Mouse (Mus musculus) hematopoietic stem cell, adult 5-6 weeks (primary cell): ENCODE measurements around the gene Tex45. TPM values are rescaled to one million over a fixed set of nuclear protein-coding genes. Genes with fewer than 3 reads are reported as not detected.

Source experiments
- ATAC-seq, 2 experiments: fragments of 125-278 bp in 1 of 2; replicated peaks in 1 of 2; 2 replicates each; pipeline ENCODE4 v1.8.0; 2016 to 2017; ENCODE audit warnings: inconsistent platforms in 2 of 2, mild to moderate bottlenecking in 2 of 2, moderate number of reproducible peaks in 2 of 2, low read depth in 1 of 2, moderate TSS enrichment in 1 of 2; ENCODE audit not compliant: low FRiP score in 2 of 2, poor library complexity in 2 of 2, severe bottlenecking in 2 of 2, insufficient read depth in 1 of 2, low TSS enrichment in 1 of 2
- total RNA-seq: library from RNA; stranded (forward); fragments of 172-1452, 232-1000 nt; gene quantifications from 2 replicates; pipeline ENCODE4 v1.2.3, GENCODE M21; 2017

Gene Tex45
- total RNA-seq, 1 experiment from 2014 or later: not detected

- peak; percentile 19 to 36 for ATAC-seq
These were observed 45.2 kb downstream of the Tex45 start for GRCm38 (mm10) chr8:3515771-3516417.

GRCm38 (mm10) chr8:3516450-3517116 lies 45.9 kb downstream of the Tex45 start:
- peak; percentile 83 to 88 for ATAC-seq

GRCm38 (mm10) chr8:3517117-3517495 lies 46.4 kb downstream of the Tex45 start:
- ATAC-seq: no peak

- ATAC-seq: peak in 1 of 2 experiments; percentile 56; a peak in 1 of 4 replicates
These were observed 51.5 kb downstream of the Tex45 start for GRCm38 (mm10) chr8:3522007-3522697.

GRCm38 (mm10) chr8:3530816-3531215 lies 60.2 kb downstream of the Tex45 start:
- no peak for ATAC-seq

- ATAC-seq: no peak
These were observed 61.3 kb downstream of the Tex45 start for GRCm38 (mm10) chr8:3531936-3532335.

- ATAC-seq: peak in 1 of 2 experiments; percentile 24; a peak in 1 of 4 replicates
These were observed 65.6 kb downstream of the Tex45 start for GRCm38 (mm10) chr8:3536053-3536841.

Other genes with a start within 250 kb of the Tex45 start
- gene Insr, start 191.2 kb upstream of the Tex45 start, total RNA-seq: 15.3 and 19.0 TPM in 2 replicates
- gene A430078G23Rik, start 117.4 kb upstream of the Tex45 start, total RNA-seq: 40.1 and 40.4 TPM in 2 replicates
- 39.8 and 51.0 TPM in 2 replicates for gene Arhgef18, start 77.9 kb upstream of the Tex45 start, total RNA-seq
- gene Pex11g, start 3.2 kb upstream of the Tex45 start, total RNA-seq: 0.84 and 4.1 TPM in 2 replicates
- 10.6 and 11.6 TPM in 2 replicates for gene Zfp358, start 22.3 kb downstream of the Tex45 start, total RNA-seq
- gene Mcoln1, start 29.6 kb downstream of the Tex45 start, total RNA-seq: 29.8 and 40.4 TPM in 2 replicates
- gene Pnpla6, start 44.5 kb downstream of the Tex45 start, total RNA-seq: 26.4 and 34.5 TPM in 2 replicates
- 0.69 and 2.0 TPM in 2 replicates for gene C330021F23Rik, start 97.1 kb downstream of the Tex45 start, total RNA-seq
- 3.9 TPM in 2 replicates for gene Camsap3, start 116.4 kb downstream of the Tex45 start, total RNA-seq
- 56.6 and 75.0 TPM in 2 replicates for gene Xab2, start 150.5 kb downstream of the Tex45 start, total RNA-seq
- gene Pet100, start 150.7 kb downstream of the Tex45 start, total RNA-seq: 209 and 215 TPM in 2 replicates
- gene Pcp2, start 154.7 kb downstream of the Tex45 start, total RNA-seq: not detected in 2 replicates
- 121 and 152 TPM in 2 replicates for gene Stxbp2, start 160.1 kb downstream of the Tex45 start, total RNA-seq
- not detected in 2 replicates for gene Retn, start 184.9 kb downstream of the Tex45 start, total RNA-seq
- gene Mcemp1, start 194.9 kb downstream of the Tex45 start, total RNA-seq: 12.9 and 27.0 TPM in 2 replicates
- gene Fcor, start 201.5 kb downstream of the Tex45 start, total RNA-seq: 5.3 TPM in 1 of 2 replicates, not detected in the other
- 48.3 and 61.2 TPM in 2 replicates for gene Trappc5, start 205.4 kb downstream of the Tex45 start, total RNA-seq
- 1.1 TPM in 1 of 2 replicates, not detected in the other for gene Fcer2a, start 223.3 kb downstream of the Tex45 start, total RNA-seq
- 0.81 TPM in 1 of 2 replicates, not detected in the other for gene Clec4g, start 249.8 kb downstream of the Tex45 start, total RNA-seq